Mouse (Mus musculus): ENCODE data around the gene Per1.
"Not testable (repeated sequence)": the region's sequence is repeated elsewhere in the genome, so short reads cannot be mapped to it uniquely, and the experiment has no call there.

Per1 gene

GRCm38 (mm10) chr11:69080855-69081222 lies 14.2 kb upstream of the Per1 start:
- DNase-seq (ENCODE audit: low read depth, low spot score): no peak

GRCm38 (mm10) chr11:69081613-69082012 lies 13.4 kb upstream of the Per1 start:
- DNase-seq (ENCODE audit: low read depth, low spot score): no peak

GRCm38 (mm10) chr11:69085608-69086007 lies 9.4 kb upstream of the Per1 start:
- no peak for DNase-seq (ENCODE audit: low read depth, low spot score)

- no peak for DNase-seq (ENCODE audit: low read depth, low spot score)
Observed at GRCm38 (mm10) chr11:69086390-69086789, 8.6 kb upstream of the Per1 start.

GRCm38 (mm10) chr11:69087082-69087481 lies 7.9 kb upstream of the Per1 start:
- DNase-seq (ENCODE audit: low read depth, low spot score): no peak

GRCm38 (mm10) chr11:69087597-69087996 lies 7.4 kb upstream of the Per1 start:
- no peak for DNase-seq (ENCODE audit: low read depth, low spot score)

GRCm38 (mm10) chr11:69088103-69088855 lies 6.7 kb upstream of the Per1 start, which contains the start of gene Vamp2:
Gene Vamp2 (plus strand): TSS chr11:69088490.
- DNase-seq (ENCODE audit: low read depth, low spot score): peak; percentile 80

GRCm38 (mm10) chr11:69088856-69089615 lies 6.0 kb upstream of the Per1 start:
- DNase-seq (ENCODE audit: low read depth, low spot score): no peak

GRCm38 (mm10) chr11:69089616-69090290 lies 5.3 kb upstream of the Per1 start:
- DNase-seq (ENCODE audit: low read depth, low spot score): no peak

GRCm38 (mm10) chr11:69090367-69090766 lies 4.7 kb upstream of the Per1 start:
- DNase-seq (ENCODE audit: low read depth, low spot score): no peak

GRCm38 (mm10) chr11:69091566-69092385 lies 3.2 kb upstream of the Per1 start:
- DNase-seq (ENCODE audit: low read depth, low spot score): no peak

GRCm38 (mm10) chr11:69092386-69092751 lies 2.6 kb upstream of the Per1 start:
- peak; percentile 76 for DNase-seq (ENCODE audit: low read depth, low spot score)

- DNase-seq (ENCODE audit: low read depth, low spot score): no peak
Observed at GRCm38 (mm10) chr11:69092871-69093270, 2.1 kb upstream of the Per1 start.

- DNase-seq (ENCODE audit: low read depth, low spot score): not testable (repeated sequence)
Observed at GRCm38 (mm10) chr11:69093856-69094255, 1.2 kb upstream of the Per1 start.

- no peak for DNase-seq (ENCODE audit: low read depth, low spot score)
Observed at GRCm38 (mm10) chr11:69095511-69096231, 654 bp downstream of the Per1 start.

GRCm38 (mm10) chr11:69096360-69096986 lies 1.5 kb downstream of the Per1 start:
- no peak for DNase-seq (ENCODE audit: low read depth, low spot score)

GRCm38 (mm10) chr11:69096987-69097900 lies 2.2 kb downstream of the Per1 start:
- DNase-seq (ENCODE audit: low read depth, low spot score): peak; percentile 76

- no peak for DNase-seq (ENCODE audit: low read depth, low spot score)
Observed at GRCm38 (mm10) chr11:69098039-69098761, 3.2 kb downstream of the Per1 start.

- peak; percentile 90 for DNase-seq (ENCODE audit: low read depth, low spot score)
Observed at GRCm38 (mm10) chr11:69098762-69099091, 3.7 kb downstream of the Per1 start.
